Mouse (Mus musculus): Measurements from ENCODE around the gene Lef1. TPM values are rescaled to one million over a fixed set of nuclear protein-coding genes. Genes with fewer than 3 reads are reported as not detected.
A peak's percentile ranks its signal among the peaks of the same experiment; 100 is the strongest.

Gene Lef1
- total RNA-seq (2021) = under 1 TPM; 0.13 to 0.35 TPM
- long read RNA-seq, experiment 1 = 0 reads
- long read RNA-seq, experiment 2 = 0 reads

GRCm38 (mm10) chr3:131110191-131111150, at the start of gene Lef1:
Gene Lef1 (plus strand): TSS chr3:131110471.
- DNase-seq = peak; percentile 21

- DNase-seq = no peak
These were observed 45.3 kb upstream of the Lef1 start for GRCm38 (mm10) chr3:131065001-131065400.

- DNase-seq = no peak
These were observed 44.1 kb upstream of the Lef1 start for GRCm38 (mm10) chr3:131066171-131066570.

- DNase-seq = no peak
These were observed 42.3 kb upstream of the Lef1 start for GRCm38 (mm10) chr3:131068000-131068399.

GRCm38 (mm10) chr3:131070210-131070609, 40.1 kb upstream of the Lef1 start:
- DNase-seq = no peak

- DNase-seq = no peak
These were observed 37.6 kb upstream of the Lef1 start for GRCm38 (mm10) chr3:131072661-131073060.

- DNase-seq = no peak
These were observed 36.3 kb upstream of the Lef1 start for GRCm38 (mm10) chr3:131073946-131074345.

GRCm38 (mm10) chr3:131078041-131078621, 32.1 kb upstream of the Lef1 start:
- DNase-seq = no peak

GRCm38 (mm10) chr3:131078719-131079118, 31.6 kb upstream of the Lef1 start:
- no peak for DNase-seq

GRCm38 (mm10) chr3:131083722-131084121, 26.5 kb upstream of the Lef1 start:
- no peak for DNase-seq

- DNase-seq = no peak
These were observed 25.3 kb upstream of the Lef1 start for GRCm38 (mm10) chr3:131084718-131085561.

GRCm38 (mm10) chr3:131085978-131086377, 24.3 kb upstream of the Lef1 start:
- DNase-seq = no peak

GRCm38 (mm10) chr3:131089721-131090120, 20.6 kb upstream of the Lef1 start:
- DNase-seq = no peak

- DNase-seq = no peak
These were observed 18.2 kb upstream of the Lef1 start for GRCm38 (mm10) chr3:131092113-131092512.

- DNase-seq = no peak
These were observed 16.5 kb upstream of the Lef1 start for GRCm38 (mm10) chr3:131093736-131094135.

- no peak for DNase-seq
These were observed 14.2 kb upstream of the Lef1 start for GRCm38 (mm10) chr3:131096105-131096504.

GRCm38 (mm10) chr3:131102191-131102774, 8.0 kb upstream of the Lef1 start:
- no peak for DNase-seq

GRCm38 (mm10) chr3:131105362-131105761, 4.9 kb upstream of the Lef1 start:
- no peak for DNase-seq

- no peak for DNase-seq
These were observed 4.3 kb upstream of the Lef1 start for GRCm38 (mm10) chr3:131105940-131106401.

GRCm38 (mm10) chr3:131106451-131107291, 3.6 kb upstream of the Lef1 start:
- no peak for DNase-seq
